Mouse (Mus musculus) layer of hippocampus, adult 2 months (tissue): Measurements from ENCODE around the gene Morc2a. TPM values are rescaled to one million over a fixed set of nuclear protein-coding genes. Genes with fewer than 3 reads are reported as not detected.

Experiments
- DNase-seq, 2 experiments: peaks; one replicate each; pipeline ENCODE4 v3.0.0; 2022; ENCODE audit warnings: low spot score in 2 of 2
- H3K27ac ChIP-seq: fragments of 200-600 bp; 2 replicates; pipeline ENCODE4 v1.8.1; 2022
- H3K4me3 ChIP-seq: fragments of 200-600 bp; 2 replicates; pipeline ENCODE4 v1.8.1; 2022; ENCODE audit warnings: mild to moderate bottlenecking
- CTCF ChIP-seq: fragments of 200-600 bp; conservative IDR thresholded peaks from 2 replicates; pipeline ENCODE4 v1.8.1; 2022; ENCODE audit warnings: antibody characterized with exemption, mild to moderate bottlenecking, moderate library complexity
- total RNA-seq, 2 experiments: library from RNA; stranded (reverse); gene quantifications; 2 replicates each; pipeline ENCODE4 v1.2.3; 2021

Gene Morc2a
- total RNA-seq, 2 experiments from 2014 or later, result 41.8 to 42.6 TPM

DNA sequence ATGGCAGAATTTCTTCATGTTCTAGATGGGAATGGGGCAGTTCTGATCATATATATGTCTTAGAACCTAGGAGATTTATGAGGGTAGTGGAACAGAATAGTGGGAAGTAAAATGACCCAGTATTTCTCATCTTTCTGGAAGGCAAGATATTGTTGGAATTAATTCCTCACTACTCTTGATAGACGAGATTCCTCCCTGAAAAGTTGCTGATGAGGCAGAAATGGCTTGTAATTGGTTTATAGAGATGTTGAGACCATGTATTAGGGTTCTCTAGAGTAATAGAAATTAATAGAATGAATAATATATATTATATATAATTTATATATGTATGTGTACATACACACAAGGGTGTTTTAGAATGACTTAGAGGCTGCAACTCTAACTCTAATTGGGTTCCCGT is 13.0 kb downstream of the Morc2a start:
- Histone ChIP-seq H3K4me3 (no peak overlapping the region), H3K27ac (no peak overlapping the region)
- no peak for DNase-seq
- TF ChIP-seq CTCF, result no peak

DNA sequence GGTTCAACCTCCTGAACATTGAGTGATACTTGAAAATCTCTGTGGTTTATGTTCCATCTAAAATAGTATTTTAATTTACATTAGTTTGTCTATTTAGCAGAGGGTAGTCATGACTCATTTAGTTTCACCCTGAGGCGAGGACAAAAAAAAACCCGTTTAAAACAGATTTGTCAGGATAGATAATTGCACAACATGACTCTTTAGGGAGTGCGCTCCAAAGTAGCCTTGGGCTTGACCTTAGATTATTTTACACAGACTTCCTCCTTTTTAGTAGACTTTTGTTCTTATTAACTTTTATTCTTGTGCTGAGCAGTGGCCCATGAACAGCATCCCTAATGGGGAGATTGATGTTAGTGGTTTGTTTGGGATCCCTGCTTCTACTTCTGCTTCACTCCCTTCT is 18.5 kb downstream of the Morc2a start:
- no peak for DNase-seq

DNA sequence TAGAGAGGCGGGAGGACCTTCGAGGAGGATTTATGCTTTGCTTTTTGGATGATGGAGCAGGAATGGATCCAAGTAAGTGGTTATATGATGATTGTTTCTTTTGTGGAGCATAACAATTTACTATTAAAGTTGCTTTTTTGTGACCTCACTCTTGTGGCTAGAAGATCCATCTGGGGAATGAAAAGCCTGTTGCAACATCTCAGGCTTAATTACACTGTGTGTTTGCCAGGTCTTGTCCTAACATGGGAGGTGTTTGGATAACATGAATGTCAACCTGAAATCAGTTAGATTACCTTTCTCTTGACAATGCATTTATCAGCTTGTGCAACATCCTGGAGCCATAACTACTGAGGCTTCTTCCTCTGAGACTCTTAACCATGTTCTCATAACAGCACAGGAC is 19.8 kb downstream of the Morc2a start:
- no peak for TF ChIP-seq CTCF
- Histone ChIP-seq H3K4me3 (no peak overlapping the region), H3K27ac (no peak overlapping the region)
- DNase-seq, result no peak

More for the DNA sequence above, 18.5 kb downstream of the Morc2a start:
- no peak for TF ChIP-seq CTCF
- Histone ChIP-seq H3K27ac (no peak overlapping the region), H3K4me3 (no peak overlapping the region)

DNA sequence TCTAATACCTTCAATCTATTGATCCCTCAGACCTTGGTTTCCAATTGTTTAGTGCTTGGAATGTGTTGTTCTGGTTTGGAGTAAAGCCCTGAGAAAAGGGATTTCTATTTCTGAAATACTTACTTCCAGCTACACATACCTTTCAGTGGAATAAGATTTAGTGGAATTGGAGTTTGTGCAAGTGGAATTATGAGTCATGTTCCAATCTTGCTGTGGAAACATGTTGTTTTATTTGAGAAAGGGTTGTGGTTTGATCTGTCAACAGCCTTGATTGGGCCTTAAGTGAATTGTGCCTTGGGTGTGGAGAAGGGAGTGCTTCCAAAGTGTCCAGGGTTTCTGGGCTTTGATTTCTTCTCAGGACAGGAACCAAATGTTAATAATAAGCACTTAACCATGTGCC is 20.9 kb downstream of the Morc2a start:
- no peak for DNase-seq
- Histone ChIP-seq H3K4me3 (no peak overlapping the region), H3K27ac (no peak overlapping the region)
- TF ChIP-seq CTCF, result no peak

- DNase-seq, result no peak
- H3K4me3 ChIP-seq, result no peak overlapping the region
- no peak overlapping the region for H3K27ac ChIP-seq
- no peak for TF ChIP-seq CTCF
Observed at GRCm38 (mm10) chr11:3671000-3671628, 22.1 kb downstream of the Morc2a start.

DNA sequence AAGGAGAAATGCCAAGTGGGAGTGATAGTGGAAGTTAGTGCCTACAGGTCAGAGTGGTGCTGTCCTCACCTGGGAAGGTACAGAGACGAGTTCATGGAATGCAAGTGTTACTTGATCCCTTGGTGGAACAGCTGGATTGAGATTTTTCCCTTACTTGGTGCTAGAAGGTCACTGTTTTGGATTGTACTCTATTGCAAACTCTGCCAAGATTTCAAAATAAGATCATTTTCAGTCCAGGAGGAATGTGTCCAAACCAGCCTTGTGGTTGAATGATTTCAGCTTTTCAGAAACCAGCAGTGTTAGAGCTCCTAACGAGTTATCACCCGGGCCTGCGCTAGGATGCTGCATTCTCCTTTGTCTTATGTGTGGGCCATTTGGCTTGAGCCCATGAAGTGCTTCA is 25.6 kb downstream of the Morc2a start:
- Histone ChIP-seq H3K4me3 (no peak overlapping the region), H3K27ac (no peak overlapping the region)
- TF ChIP-seq CTCF, result no peak
- DNase-seq, result no peak

DNA sequence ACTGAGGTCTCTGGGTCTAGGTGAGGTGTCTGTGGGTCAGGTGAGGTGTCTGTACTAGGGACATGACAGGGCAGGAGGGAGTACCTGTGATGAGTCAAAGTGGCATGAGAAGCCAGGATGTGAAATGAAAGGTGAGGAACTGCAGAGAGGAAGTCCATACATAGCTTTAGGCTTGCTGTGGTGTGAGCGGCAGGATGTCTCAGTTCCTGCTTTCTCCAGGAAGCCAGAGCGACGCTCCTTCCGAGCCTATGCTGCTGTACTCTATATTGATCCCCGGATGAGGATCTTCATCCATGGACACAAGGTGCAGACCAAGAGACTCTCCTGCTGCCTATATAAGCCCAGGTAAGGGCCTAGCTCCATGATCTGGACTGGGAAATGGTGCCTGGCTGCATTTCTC is 27.4 kb downstream of the Morc2a start:
- no peak overlapping the region for H3K27ac ChIP-seq
- no peak overlapping the region for H3K4me3 ChIP-seq
- DNase-seq, result no peak
- TF ChIP-seq CTCF, result no peak

DNA sequence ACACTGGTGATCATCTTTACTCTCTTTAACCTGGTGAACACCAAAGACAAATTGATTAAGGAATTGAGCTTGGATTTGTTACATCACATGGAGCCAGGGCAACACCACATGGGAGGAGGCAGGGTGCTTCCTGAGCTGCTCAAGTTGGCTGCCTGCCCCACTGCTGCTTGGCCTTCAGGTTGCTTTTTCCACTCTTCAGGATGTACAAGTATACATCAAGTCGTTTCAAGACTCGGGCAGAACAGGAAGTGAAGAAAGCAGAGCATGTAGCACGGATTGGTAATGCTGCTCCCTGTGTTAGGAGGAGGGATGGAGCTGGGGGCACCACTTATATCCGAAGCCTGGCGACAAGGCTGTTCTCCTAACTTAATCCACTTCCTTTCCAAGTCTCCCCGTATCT is 28.2 kb downstream of the Morc2a start:
- no peak for DNase-seq
- no peak overlapping the region for H3K4me3 ChIP-seq
- TF ChIP-seq CTCF, result no peak
- no peak overlapping the region for H3K27ac ChIP-seq

DNA sequence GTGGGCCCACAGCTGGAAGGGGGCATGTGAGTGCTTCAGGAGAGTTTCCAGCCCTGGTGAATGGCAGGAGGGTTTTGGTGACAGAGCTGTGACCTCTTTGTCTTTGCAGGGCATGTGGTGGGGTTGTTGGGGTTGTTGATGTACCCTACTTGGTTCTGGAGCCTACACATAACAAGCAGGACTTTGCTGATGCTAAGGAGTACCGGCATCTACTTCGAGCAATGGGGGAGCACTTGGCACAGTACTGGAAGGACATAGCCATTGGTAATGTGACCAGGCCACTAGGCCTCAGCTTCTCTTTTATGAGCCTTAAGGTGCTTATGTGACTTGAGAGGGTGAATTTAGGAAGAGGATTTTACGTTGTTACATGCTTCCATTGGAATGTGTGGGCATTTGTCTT is 30.8 kb downstream of the Morc2a start:
- no peak overlapping the region for H3K27ac ChIP-seq
- DNase-seq, result no peak
- TF ChIP-seq CTCF, result no peak

GRCm38 (mm10) chr11:3683696-3684095 is 34.7 kb downstream of the Morc2a start:
- Histone ChIP-seq H3K4me3 (no peak overlapping the region), H3K27ac (no peak overlapping the region)
- TF ChIP-seq CTCF, result no peak
- DNase-seq, result no peak

More for the DNA sequence above, 30.8 kb downstream of the Morc2a start:
- no peak overlapping the region for H3K4me3 ChIP-seq

DNA sequence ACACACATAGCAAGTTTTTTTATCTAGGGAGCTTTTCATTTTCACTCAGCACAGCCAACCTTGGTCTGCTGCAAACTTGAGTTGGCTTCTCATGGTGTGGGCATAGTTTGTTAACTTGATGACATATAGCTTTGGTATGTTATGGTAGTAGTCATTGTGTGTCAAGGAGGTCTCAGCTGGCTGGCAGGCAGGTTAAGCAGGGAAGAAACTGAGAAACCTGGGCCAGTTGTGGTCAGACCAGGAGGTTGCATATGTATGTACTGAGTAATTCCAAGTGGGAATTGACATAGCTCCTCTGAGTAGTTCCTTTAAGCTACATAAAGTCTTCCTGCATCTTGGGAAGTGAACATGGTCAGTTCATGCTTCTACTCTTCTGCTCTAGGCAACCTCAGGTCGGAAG is 35.2 kb downstream of the Morc2a start:
- no peak for DNase-seq
- Histone ChIP-seq H3K27ac (no peak overlapping the region), H3K4me3 (no peak overlapping the region)
- TF ChIP-seq CTCF, result no peak

- no peak overlapping the region for H3K27ac ChIP-seq
Observed at GRCm38 (mm10) chr11:3684723-3685430, 35.9 kb downstream of the Morc2a start.

GRCm38 (mm10) chr11:3685431-3685830 is 36.4 kb downstream of the Morc2a start:
- Histone ChIP-seq H3K27ac (no peak overlapping the region), H3K4me3 (no peak overlapping the region)
- no peak for DNase-seq
- TF ChIP-seq CTCF, result no peak

More at GRCm38 (mm10) chr11:3684723-3685430, 35.9 kb downstream of the Morc2a start:
- no peak for DNase-seq
- H3K4me3 ChIP-seq, result no peak overlapping the region
- no peak for TF ChIP-seq CTCF

GRCm38 (mm10) chr11:3686318-3686717 is 37.3 kb downstream of the Morc2a start:
- H3K4me3 ChIP-seq, result no peak overlapping the region
- no peak for TF ChIP-seq CTCF
- no peak for DNase-seq
- H3K27ac ChIP-seq, result peak overlapping the region; percentile 77
